18 mouse cellular contexts compared by ENCODE assay signal in genomic region chr17:5583472-5584145, GRCm38 (mm10).
DNase-seq lines count a peak whose midpoint lies in the region; ATAC-seq and TF ChIP-seq lines count a peak whose summit lies in the region.
"Had no signal": no experiment of that assay in that cellular context is flagged by ENCODE, and none has a peak within 500 bp of the region (broad histone marks: within the 10 kb centered on the region; RNA-seq: fewer than 3 reads in every experiment).

No protein-coding gene starts in this region.

- no peak for TF ChIP-seq CTCF in brain, embryonic 14.5 days (IDR thresholded peaks at IDR 0.05; ENCODE audit: borderline replicate concordance, extremely low read depth, insufficient read depth, insufficient read length)

- no peak overlapping the region for H3K4me3 ChIP-seq in forebrain, embryonic 16.5 days (replicated peaks; ENCODE audit: low read length)
- no peak overlapping the region for H3K4me3 ChIP-seq in midbrain, embryonic 13.5 days (replicated peaks)
- H3K4me3 ChIP-seq: intestine, embryonic 15.5 days; limb, embryonic 15.5 days had no signal

- no peaks in the 10 kb centered on the region for H3K9me3 ChIP-seq in forebrain, embryonic 16.5 days (ENCODE audit: control insufficient read depth, low read length)
- no peaks in the 10 kb centered on the region for H3K9me3 ChIP-seq in midbrain, embryonic 13.5 days
- H3K9me3 ChIP-seq: G1E; intestine, embryonic 15.5 days; limb, embryonic 15.5 days had no signal

- ATAC-seq in forebrain, embryonic 16.5 days: peak; percentile 47; the same call in 1 of the 2 replicates
- peak; percentile 77 for ATAC-seq in midbrain, embryonic 13.5 days
- no peak for ATAC-seq in megakaryocyte-erythroid progenitor cell, adult 5-6 weeks (replicated peaks; ENCODE audit: low FRiP score, low TSS enrichment, poor library complexity, severe bottlenecking)
- ATAC-seq: intestine, embryonic 15.5 days had no signal

- no peaks in the 10 kb centered on the region for H3K27me3 ChIP-seq in forebrain, embryonic 16.5 days (replicated peaks; ENCODE audit: control insufficient read depth, insufficient read depth, low read length)
- H3K27me3 ChIP-seq in midbrain, embryonic 13.5 days: no peaks in the 10 kb centered on the region
- H3K27me3 ChIP-seq: intestine, embryonic 15.5 days; limb, embryonic 15.5 days had no signal

- peak; percentile 46 to 48 for DNase-seq in cerebellum, postnatal 10 days
- no peak for DNase-seq in cerebellum, postnatal 4 days (ENCODE audit: low spot score in 2 of 2)
- peak; percentile 59 for DNase-seq in brain, embryonic 14.5 days (ENCODE audit: low read depth)
- no peak for DNase-seq in thymus, adult 18-20 months
- no peak for DNase-seq in layer of hippocampus, adult 18-20 months (ENCODE audit: low spot score in 2 of 2)
- DNase-seq: B cell, adult 2 months; gastrocnemius, postnatal 25 days; kidney, postnatal 14 days; layer of hippocampus, postnatal 36 days; lung, embryonic 14.5 days; spleen, adult 18-20 months had no signal

- H3K36me3 ChIP-seq in forebrain, embryonic 16.5 days (ENCODE audit: control insufficient read depth, insufficient read depth): no peaks in the 10 kb centered on the region
- no peaks in the 10 kb centered on the region for H3K36me3 ChIP-seq in midbrain, embryonic 13.5 days
- H3K36me3 ChIP-seq: intestine, embryonic 15.5 days; limb, embryonic 15.5 days had no signal

- no peak overlapping the region for H3K9ac ChIP-seq in forebrain, embryonic 16.5 days (replicated peaks; ENCODE audit: low read depth, low read length)
- H3K9ac ChIP-seq in midbrain, embryonic 13.5 days (replicated peaks): 0 out of 2 replicates have a peak overlapping the region, but pooled peaks have one; percentile 24
- H3K9ac ChIP-seq: intestine, embryonic 15.5 days; limb, embryonic 15.5 days; lung, embryonic 14.5 days had no signal

- H3K4me1 ChIP-seq in forebrain, embryonic 16.5 days (replicated peaks; ENCODE audit: control insufficient read depth, insufficient read depth, low read length): peaks cover 10% of the 10 kb centered on the region
- peaks cover 15% of the 10 kb centered on the region for H3K4me1 ChIP-seq in midbrain, embryonic 13.5 days (replicated peaks)
- H3K4me1 ChIP-seq: intestine, embryonic 15.5 days had no signal

- WGBS in forebrain, embryonic 16.5 days: 30% methylated on average over 12 of the region's 12 CpGs
- 24% methylated on average over 12 of the region's 12 CpGs for WGBS in midbrain, embryonic 13.5 days

- H3K27ac ChIP-seq in forebrain, embryonic 16.5 days (ENCODE audit: low read length): no peak overlapping the region
- H3K27ac ChIP-seq in midbrain, embryonic 13.5 days: peak overlapping the region; percentile 55
- H3K27ac ChIP-seq: intestine, embryonic 15.5 days; limb, embryonic 15.5 days; stomach, postnatal 0 days had no signal

- no peak for TF ChIP-seq POLR2A in brain, embryonic 14.5 days (IDR thresholded peaks at IDR 0.05; ENCODE audit: borderline replicate concordance, extremely low read depth, insufficient read depth, insufficient read length, poor library complexity, severe bottlenecking)

- 0 out of 2 replicates have a peak overlapping the region, but pooled peaks have one; percentile 1 for H3K4me2 ChIP-seq in forebrain, embryonic 16.5 days (ENCODE audit: low read length)
- peak overlapping the region; percentile 30 for H3K4me2 ChIP-seq in midbrain, embryonic 13.5 days (replicated peaks)
- H3K4me2 ChIP-seq: intestine, embryonic 15.5 days; limb, embryonic 15.5 days; lung, embryonic 14.5 days had no signal

Comparison
In these comparisons a context has a peak if more than half of its experiments do, and no peak if none do; other contexts are left out.
1. DNase-seq: peak in cerebellum, postnatal 10 days (2 of 2) and brain, embryonic 14.5 days (single experiment); none in cerebellum, postnatal 4 days (0 of 2), thymus, adult 18-20 months (0 of 2) and layer of hippocampus, adult 18-20 months (0 of 2).